Mouse (Mus musculus) neural tube, embryonic 14.5 days (tissue): ENCODE results near the gene Ltbp1. TPM values are rescaled to one million over a fixed set of nuclear protein-coding genes. Genes with fewer than 3 reads are reported as not detected.

Source experiments
- ATAC-seq: fragments of 200-750 bp; cut with Nextera tagmentation; 2 replicates; pipeline ENCODE4 v1.8.0; 2017; ENCODE audit warnings: low read depth, mild to moderate bottlenecking, moderate TSS enrichment, moderate library complexity
- H3K27ac ChIP-seq: fragments of 300-500 bp; sonication (generic); 2 replicates; pipeline ENCODE4 v1.5.1; 2014; ENCODE audit warnings: low read depth, mild to moderate bottlenecking, control low read depth, low read length, moderate library complexity, mixed read lengths
- H3K27me3 ChIP-seq: fragments of 300-500 bp; sonication (generic); 2 replicates; pipeline ENCODE4 v1.6.1; 2014; ENCODE audit warnings: low read length; ENCODE audit not compliant: control insufficient read depth, insufficient read depth
- H3K36me3 ChIP-seq: fragments of 300-500 bp; sonication (generic); 2 replicates; pipeline ENCODE4 v1.6.1; 2014; ENCODE audit warnings: low read length, mixed read lengths; ENCODE audit not compliant: control insufficient read depth, insufficient read depth
- H3K4me1 ChIP-seq: fragments of 300-500 bp; sonication (generic); 2 replicates; pipeline ENCODE4 v1.6.1; 2014; ENCODE audit warnings: low read length; ENCODE audit not compliant: control insufficient read depth, insufficient read depth
- H3K4me2 ChIP-seq: fragments of 300-500 bp; sonication (generic); 2 replicates; pipeline ENCODE4 v1.6.1; 2014; ENCODE audit warnings: mild to moderate bottlenecking, low read depth, low read length, control low read depth
- H3K4me3 ChIP-seq: fragments of 300-500 bp; sonication (generic); 2 replicates; pipeline ENCODE4 v1.5.1; 2014; ENCODE audit warnings: low read depth, low read length, control low read depth, mixed read lengths
- H3K9ac ChIP-seq: fragments of 300-500 bp; sonication (generic); replicated peaks from 2 replicates; pipeline ENCODE4 v1.6.1; 2014; ENCODE audit warnings: low read depth, mild to moderate bottlenecking, control low read depth, low read length, mixed read lengths
- H3K9me3 ChIP-seq: fragments of 300-500 bp; sonication (generic); 2 replicates; pipeline ENCODE4 v1.6.1; 2016; ENCODE audit warnings: low read length; ENCODE audit not compliant: control insufficient read depth
- WGBS: fragments of 180-500 bp; shearing (Covaris S2); extraction: QIAGEN DNeasy Blood & Tissue Kit; methylation state at CpG from one replicate; pipeline ENCODE4 v1.1.7; 2014; 5-methylcytosine and 5-hydroxymethylcytosine counted together
- polyA plus RNA-seq: library from polyadenylated mRNA; unstranded; fragments of >200 nt; fragmentation: Nextera tagmentation; extraction: Ambion mirVana; gene quantifications from 2 replicates; pipeline ENCODE4 v1.2.1, GENCODE M21; 2014

The Ltbp1 gene
- polyA plus RNA-seq, 1 experiment from 2014 or later = 2.5 TPM

DNA sequence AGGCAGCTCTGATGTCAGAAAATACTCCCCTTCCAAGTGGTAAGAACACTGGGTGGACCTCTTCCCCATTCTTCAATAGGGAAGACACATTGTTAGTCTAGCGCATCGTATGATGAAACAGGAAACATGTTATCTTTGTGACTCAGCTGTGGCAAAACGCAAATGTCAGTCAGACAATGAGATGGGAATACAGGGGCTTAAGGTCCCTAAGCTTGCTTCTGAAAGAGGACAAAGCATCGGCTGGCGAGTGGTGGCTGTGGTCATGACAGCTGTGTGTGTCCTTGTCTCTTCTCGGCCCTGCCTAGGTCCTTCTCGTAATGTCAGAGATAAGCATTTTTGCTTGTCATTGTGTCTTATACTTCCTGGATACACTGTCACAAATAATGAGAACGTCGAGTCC lies 194.3 kb downstream of the Ltbp1 start:
- H3K36me3 ChIP-seq = no peaks in the 10 kb centered on the region
- no peaks in the 10 kb centered on the region for H3K27me3 ChIP-seq
- no peak overlapping the region for H3K9ac ChIP-seq
- no peaks in the 10 kb centered on the region for H3K9me3 ChIP-seq
- 84% methylated on average over 9 of the region's 9 CpGs for WGBS
- no peak overlapping the region for H3K4me2 ChIP-seq
- no peak overlapping the region for H3K27ac ChIP-seq
- no peaks in the 10 kb centered on the region for H3K4me1 ChIP-seq
- no peak for ATAC-seq
- H3K4me3 ChIP-seq = no peak overlapping the region

DNA sequence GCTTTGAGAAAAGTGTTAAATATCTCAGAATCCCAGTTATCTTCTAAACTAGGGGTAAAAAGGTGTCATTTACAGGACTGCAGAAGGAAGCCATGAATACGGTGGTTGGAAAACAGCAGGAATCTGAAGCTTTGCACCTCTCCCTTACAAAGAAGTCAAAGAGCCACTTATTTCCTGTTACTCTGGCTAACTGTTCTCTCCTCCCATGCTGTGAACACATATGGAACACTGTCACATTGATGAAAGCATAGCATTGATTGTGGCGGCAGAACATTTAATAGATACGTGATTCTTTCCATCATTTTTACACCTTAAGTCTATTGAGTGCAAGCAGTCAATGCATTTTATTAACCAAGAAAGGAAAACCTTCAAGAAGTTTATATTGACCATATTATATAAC lies 196.9 kb downstream of the Ltbp1 start:
- no peak overlapping the region for H3K27ac ChIP-seq
- no peak overlapping the region for H3K4me2 ChIP-seq
- WGBS = 57% methylated on average over 3 of the region's 3 CpGs
- no peaks in the 10 kb centered on the region for H3K36me3 ChIP-seq
- no peak overlapping the region for H3K9ac ChIP-seq
- H3K27me3 ChIP-seq = no peaks in the 10 kb centered on the region
- H3K4me3 ChIP-seq = no peak overlapping the region
- no peaks in the 10 kb centered on the region for H3K4me1 ChIP-seq
- ATAC-seq = no peak
- H3K9me3 ChIP-seq = no peaks in the 10 kb centered on the region

DNA sequence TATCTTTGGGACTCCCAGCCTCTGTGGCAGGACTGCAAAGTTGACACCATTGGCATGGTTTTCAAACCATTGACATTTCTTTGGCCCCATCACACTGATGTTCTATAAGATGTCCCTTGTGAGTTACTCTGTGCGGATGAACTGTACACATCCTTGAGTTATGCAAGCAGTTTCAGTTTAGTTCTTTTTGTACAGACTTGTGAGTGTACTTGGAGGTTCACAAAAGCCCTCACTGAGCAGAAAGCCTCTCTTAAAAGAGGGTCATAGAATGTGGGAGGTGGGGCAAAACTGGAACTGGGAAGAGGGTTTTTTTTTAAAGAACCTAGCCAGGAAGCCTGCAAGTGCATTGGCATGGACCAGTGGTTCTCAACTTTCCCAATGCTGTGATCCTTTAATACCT lies 198.7 kb downstream of the Ltbp1 start:
- H3K9ac ChIP-seq = no peak overlapping the region

DNA sequence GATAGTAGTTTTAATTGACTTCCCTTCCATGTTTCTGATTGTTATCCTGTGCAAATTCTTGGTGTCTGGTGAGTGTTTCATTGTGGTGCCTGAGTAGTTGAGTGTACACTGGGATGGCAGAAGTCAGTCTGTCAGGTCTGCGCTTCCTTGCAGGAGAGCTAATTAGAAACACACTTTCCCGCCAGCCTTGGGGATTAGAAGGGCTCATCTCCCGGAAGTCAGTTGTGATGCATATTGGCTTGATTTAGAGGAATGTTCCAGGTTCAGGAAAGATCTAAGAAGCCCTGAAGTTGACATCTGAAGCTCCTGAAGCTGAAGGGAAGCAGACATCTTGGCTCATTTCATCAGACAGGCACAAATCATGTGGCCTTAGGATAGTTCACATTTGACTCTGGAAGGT lies 200.9 kb downstream of the Ltbp1 start:
- no peaks in the 10 kb centered on the region for H3K9me3 ChIP-seq
- ATAC-seq = no peak
- H3K4me3 ChIP-seq = no peak overlapping the region
- H3K36me3 ChIP-seq = no peaks in the 10 kb centered on the region
- no peak overlapping the region for H3K9ac ChIP-seq
- no peaks in the 10 kb centered on the region for H3K27me3 ChIP-seq
- no peaks in the 10 kb centered on the region; the same call in 1 of the 2 replicates for H3K4me1 ChIP-seq
- H3K4me2 ChIP-seq = no peak overlapping the region
- 74% methylated on average over 3 of the region's 3 CpGs for WGBS
- H3K27ac ChIP-seq = no peak overlapping the region

More for the DNA sequence above, 198.7 kb downstream of the Ltbp1 start:
- 82% methylated on average over 1 of the region's 1 CpGs for WGBS
- H3K9me3 ChIP-seq = no peaks in the 10 kb centered on the region
- no peak for ATAC-seq
- H3K27ac ChIP-seq = no peak overlapping the region
- H3K4me3 ChIP-seq = no peak overlapping the region
- H3K36me3 ChIP-seq = no peaks in the 10 kb centered on the region
- H3K4me2 ChIP-seq = no peak overlapping the region
- no peaks in the 10 kb centered on the region; the same call in 1 of the 2 replicates for H3K4me1 ChIP-seq
- no peaks in the 10 kb centered on the region for H3K27me3 ChIP-seq

DNA sequence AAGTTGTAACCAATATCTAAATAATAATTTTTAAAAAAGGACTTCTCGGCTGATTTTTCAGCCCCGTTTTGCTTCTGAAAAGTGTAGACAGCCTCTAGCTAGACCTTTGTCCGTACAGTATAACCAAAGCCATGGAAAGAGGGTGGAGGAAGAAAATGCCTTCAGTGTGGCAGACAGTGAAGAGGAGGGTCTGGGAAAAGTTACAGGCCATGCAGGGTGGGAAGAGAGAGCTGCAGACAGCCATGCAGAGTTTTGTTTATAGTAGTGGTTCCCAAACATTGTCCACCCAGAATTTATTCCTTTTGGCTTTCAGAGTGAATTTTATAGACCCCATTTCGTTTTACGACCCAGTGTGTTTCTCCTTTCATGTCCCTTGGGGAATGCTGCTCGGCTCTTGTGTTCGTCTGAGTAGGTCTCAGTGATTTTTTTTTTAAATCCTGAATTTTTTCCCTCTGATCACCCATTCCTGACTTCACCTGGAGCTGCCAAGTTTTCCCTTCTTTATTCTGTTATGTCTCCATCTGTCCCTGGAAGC lies 202.9 kb downstream of the Ltbp1 start:
- no peak overlapping the region for H3K4me3 ChIP-seq
- 35% methylated on average over 7 of the region's 7 CpGs for WGBS
- H3K9ac ChIP-seq = no peak overlapping the region
- H3K27ac ChIP-seq = no peak overlapping the region
- no peaks in the 10 kb centered on the region for H3K9me3 ChIP-seq
- H3K4me2 ChIP-seq = no peak overlapping the region
- H3K27me3 ChIP-seq = no peaks in the 10 kb centered on the region
- no peak for ATAC-seq
- H3K36me3 ChIP-seq = no peaks in the 10 kb centered on the region
- H3K4me1 ChIP-seq = no peaks in the 10 kb centered on the region; the same call in 1 of the 2 replicates

DNA sequence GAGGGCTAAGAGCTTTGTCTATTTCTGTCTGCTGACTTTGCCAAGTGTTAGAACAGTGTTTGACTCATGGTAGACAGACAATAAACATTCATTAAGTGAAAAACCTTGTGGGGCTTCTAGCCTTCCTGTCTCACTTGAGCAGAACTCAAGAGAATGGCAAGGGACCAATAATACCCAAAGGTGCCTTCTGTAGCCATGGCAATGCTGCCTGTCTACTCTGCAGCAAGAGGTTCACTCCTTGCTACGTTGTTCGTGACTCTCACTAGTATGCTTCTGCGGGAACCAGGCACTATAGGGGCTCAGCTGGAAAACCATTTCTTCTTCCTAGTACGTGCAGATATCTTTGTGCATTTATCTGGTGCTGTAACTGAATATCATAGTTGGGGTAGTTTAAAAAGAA lies 205.2 kb downstream of the Ltbp1 start:
- H3K27ac ChIP-seq = no peak overlapping the region
- H3K27me3 ChIP-seq = no peaks in the 10 kb centered on the region
- no peak overlapping the region for H3K9ac ChIP-seq
- H3K4me3 ChIP-seq = no peak overlapping the region
- no peaks in the 10 kb centered on the region for H3K9me3 ChIP-seq
- H3K4me2 ChIP-seq = no peak overlapping the region
- H3K36me3 ChIP-seq = no peaks in the 10 kb centered on the region
- no peaks in the 10 kb centered on the region; the same call in 1 of the 2 replicates for H3K4me1 ChIP-seq
- WGBS = 91% methylated on average over 4 of the region's 4 CpGs
- no peak for ATAC-seq

DNA sequence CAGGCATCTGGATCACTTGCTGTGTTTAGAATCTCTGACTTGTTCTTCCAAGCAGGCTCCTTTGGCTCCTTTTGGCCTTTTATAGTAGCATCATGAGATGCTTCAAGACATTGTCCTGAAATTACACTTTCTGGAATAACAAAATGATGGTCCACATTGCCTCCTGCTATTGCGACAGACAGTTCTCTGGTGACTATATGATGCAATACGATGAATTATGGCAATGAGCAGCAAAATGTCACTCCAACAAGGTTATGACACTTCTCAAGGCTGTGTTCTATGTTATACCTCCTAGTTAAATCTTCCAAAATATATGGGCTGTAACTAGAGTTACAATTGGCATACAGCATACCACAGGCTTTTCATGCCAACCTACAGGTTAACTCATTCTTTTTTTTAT lies 211.0 kb downstream of the Ltbp1 start:
- H3K36me3 ChIP-seq = no peaks in the 10 kb centered on the region
- H3K9me3 ChIP-seq = no peaks in the 10 kb centered on the region
- no peaks in the 10 kb centered on the region for H3K4me1 ChIP-seq
- no peak overlapping the region for H3K4me3 ChIP-seq
- H3K4me2 ChIP-seq = no peak overlapping the region
- no peak for ATAC-seq
- H3K9ac ChIP-seq = no peak overlapping the region
- no peaks in the 10 kb centered on the region for H3K27me3 ChIP-seq
- WGBS = 100% methylated on average over 2 of the region's 2 CpGs
- H3K27ac ChIP-seq = no peak overlapping the region

DNA sequence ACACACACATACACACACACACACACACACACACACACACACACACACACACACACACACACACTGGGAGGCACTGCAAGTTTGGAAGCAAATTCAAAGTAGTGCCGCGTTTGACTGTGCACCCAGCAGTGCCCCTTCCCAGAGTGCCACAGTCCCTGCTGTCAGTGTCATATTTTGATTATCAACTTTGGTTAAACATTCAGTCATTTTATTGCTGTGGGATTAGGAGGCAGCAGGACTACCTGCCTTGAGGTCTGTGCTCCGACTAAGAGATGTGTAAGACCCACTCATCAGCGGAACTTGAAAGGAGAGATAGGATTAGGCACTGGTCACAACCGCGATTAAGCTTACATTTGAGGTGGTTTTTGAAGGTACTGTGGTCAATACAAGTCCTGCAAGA lies 213.3 kb downstream of the Ltbp1 start:
- H3K27ac ChIP-seq = no peak overlapping the region
- H3K9ac ChIP-seq = no peak overlapping the region
- no peak overlapping the region for H3K4me2 ChIP-seq
- no peak overlapping the region for H3K4me3 ChIP-seq
- H3K36me3 ChIP-seq = no peaks in the 10 kb centered on the region
- ATAC-seq = no peak
- WGBS = 87% methylated on average over 6 of the region's 6 CpGs
- H3K9me3 ChIP-seq = no peaks in the 10 kb centered on the region
- H3K27me3 ChIP-seq = no peaks in the 10 kb centered on the region
- H3K4me1 ChIP-seq = no peaks in the 10 kb centered on the region

DNA sequence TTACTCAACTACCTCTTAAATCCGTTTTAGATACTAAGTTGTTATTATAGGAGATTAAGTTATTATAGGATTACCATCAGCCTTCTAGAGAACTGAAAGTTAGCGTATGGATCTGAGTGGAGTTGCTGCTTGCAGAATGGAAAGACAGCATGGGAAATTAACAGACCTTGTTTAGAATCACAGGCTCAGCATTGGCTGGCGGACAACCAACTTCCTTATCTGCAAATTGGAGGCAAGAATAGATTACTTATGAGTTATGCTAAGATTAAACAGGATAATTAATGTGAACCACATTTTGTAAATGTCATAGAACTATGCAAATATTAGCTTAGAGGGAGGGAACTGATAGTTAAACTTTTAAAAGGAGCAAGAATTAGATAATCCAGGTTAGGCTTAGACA lies 223.0 kb downstream of the Ltbp1 start:
- H3K27ac ChIP-seq = no peak overlapping the region
- H3K9ac ChIP-seq = no peak overlapping the region
- H3K9me3 ChIP-seq = no peaks in the 10 kb centered on the region
- no peaks in the 10 kb centered on the region for H3K27me3 ChIP-seq
- no peaks in the 10 kb centered on the region for H3K36me3 ChIP-seq
- WGBS = 98% methylated on average over 3 of the region's 3 CpGs
- no peaks in the 10 kb centered on the region for H3K4me1 ChIP-seq
- H3K4me2 ChIP-seq = no peak overlapping the region
- H3K4me3 ChIP-seq = no peak overlapping the region
- ATAC-seq = no peak
